Mouse (Mus musculus) megakaryocyte, embryonic 14.5 days (primary cell): ENCODE measurements around the gene Actb. TPM values are rescaled to one million over a fixed set of nuclear protein-coding genes. Genes with fewer than 3 reads are reported as not detected.

Experiments used
- H3K27me3 ChIP-seq: replicated peaks from 2 replicates; pipeline ENCODE3; 2012; ENCODE audit warnings: inconsistent platforms
- H3K36me3 ChIP-seq: replicated peaks from 2 replicates; pipeline ENCODE3; 2012; ENCODE audit warnings: low read length, inconsistent platforms, mixed read lengths
- H3K4me1 ChIP-seq: 2 replicates; pipeline ENCODE4 v1.6.1; 2012; ENCODE audit warnings: inconsistent platforms
- H3K4me3 ChIP-seq: replicated peaks from 2 replicates; pipeline ENCODE3; 2012; ENCODE audit warnings: moderate library complexity, mild to moderate bottlenecking, inconsistent platforms
- H3K9me3 ChIP-seq: 2 replicates; pipeline ENCODE4 v1.6.1; 2012; ENCODE audit warnings: inconsistent platforms
- FLI1 ChIP-seq: IDR thresholded peaks from 2 replicates; pipeline ENCODE4 v1.6.1; 2012; ENCODE audit warnings: low read length, inconsistent platforms, mixed read lengths
- GATA1 ChIP-seq: IDR thresholded peaks from 3 replicates; pipeline ENCODE4 v1.6.1; 2012; ENCODE audit warnings: mixed read lengths, low read length, inconsistent platforms, borderline replicate concordance
- polyA plus RNA-seq: library from polyadenylated mRNA; stranded (reverse); fragments of >175 nt; gene quantifications from 2 replicates; pipeline ENCODE4 v1.2.3, GENCODE M21; 2012; ENCODE audit warnings: low replicate concordance; ENCODE audit not compliant: insufficient read depth

The Actb gene
- polyA plus RNA-seq, 1 experiment: 9,487 TPM

DNA sequence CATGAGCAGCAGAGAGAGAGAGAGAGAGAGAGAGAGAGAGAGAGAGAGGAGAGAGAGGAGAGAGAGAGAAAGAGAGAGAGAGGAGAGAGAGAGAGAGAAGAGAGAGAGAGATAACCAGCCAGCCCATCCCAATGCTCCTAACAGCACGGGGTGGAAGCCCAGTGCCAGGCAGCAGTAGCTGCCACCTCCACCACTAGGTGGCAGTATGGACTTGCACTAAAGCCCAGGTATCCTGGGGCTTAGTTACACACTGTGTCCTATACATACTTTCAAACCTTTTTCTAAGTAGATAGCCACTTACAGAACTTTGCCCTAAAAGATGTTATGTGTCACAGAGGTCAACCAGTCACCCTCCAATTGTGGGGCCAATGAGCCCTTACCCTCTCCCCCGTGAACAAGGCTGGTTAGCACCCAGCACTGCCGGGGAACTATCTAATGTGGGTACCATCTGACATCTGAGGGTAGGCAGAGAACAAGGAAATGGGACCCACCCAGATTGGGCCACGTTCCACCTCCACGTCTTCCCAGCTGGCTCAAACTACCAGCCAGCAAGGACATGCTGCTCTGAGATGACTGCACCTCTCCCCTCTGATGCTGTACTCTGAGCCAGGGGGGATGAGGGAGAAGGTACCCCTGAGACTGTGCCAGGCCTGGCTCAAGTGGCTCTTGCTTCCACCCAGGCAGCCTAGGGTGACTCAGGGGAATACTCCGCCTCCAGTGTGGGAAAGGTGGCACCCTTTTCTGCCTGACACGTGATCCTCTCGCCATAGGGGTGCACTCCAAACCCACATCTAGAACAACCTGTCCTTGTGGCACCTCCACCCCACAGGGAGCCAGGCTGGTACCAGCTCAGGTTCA, 27.0 kb downstream of the Actb start:
- Histone ChIP-seq H3K36me3 (peaks cover 76% of the 10 kb centered on the region), H3K27me3 (no peaks in the 10 kb centered on the region)

GRCm38 (mm10) chr5:142878570-142878969, 28.0 kb downstream of the Actb start:
- peaks cover 50% of the 10 kb centered on the region for H3K4me1 ChIP-seq
- H3K4me3 ChIP-seq: no peak overlapping the region
- TF ChIP-seq GATA1 (no peak), FLI1 (no peak)
- peaks cover 76% of the 10 kb centered on the region for H3K36me3 ChIP-seq
- H3K9me3 ChIP-seq: no peaks in the 10 kb centered on the region
- H3K27me3 ChIP-seq: no peaks in the 10 kb centered on the region

More for the DNA sequence above, 27.0 kb downstream of the Actb start:
- Histone ChIP-seq H3K4me3 (peak overlapping the region; percentile 1), H3K4me1 (peaks cover 50% of the 10 kb centered on the region), H3K9me3 (no peaks in the 10 kb centered on the region)
- TF ChIP-seq FLI1 (no peak), GATA1 (no peak)

DNA sequence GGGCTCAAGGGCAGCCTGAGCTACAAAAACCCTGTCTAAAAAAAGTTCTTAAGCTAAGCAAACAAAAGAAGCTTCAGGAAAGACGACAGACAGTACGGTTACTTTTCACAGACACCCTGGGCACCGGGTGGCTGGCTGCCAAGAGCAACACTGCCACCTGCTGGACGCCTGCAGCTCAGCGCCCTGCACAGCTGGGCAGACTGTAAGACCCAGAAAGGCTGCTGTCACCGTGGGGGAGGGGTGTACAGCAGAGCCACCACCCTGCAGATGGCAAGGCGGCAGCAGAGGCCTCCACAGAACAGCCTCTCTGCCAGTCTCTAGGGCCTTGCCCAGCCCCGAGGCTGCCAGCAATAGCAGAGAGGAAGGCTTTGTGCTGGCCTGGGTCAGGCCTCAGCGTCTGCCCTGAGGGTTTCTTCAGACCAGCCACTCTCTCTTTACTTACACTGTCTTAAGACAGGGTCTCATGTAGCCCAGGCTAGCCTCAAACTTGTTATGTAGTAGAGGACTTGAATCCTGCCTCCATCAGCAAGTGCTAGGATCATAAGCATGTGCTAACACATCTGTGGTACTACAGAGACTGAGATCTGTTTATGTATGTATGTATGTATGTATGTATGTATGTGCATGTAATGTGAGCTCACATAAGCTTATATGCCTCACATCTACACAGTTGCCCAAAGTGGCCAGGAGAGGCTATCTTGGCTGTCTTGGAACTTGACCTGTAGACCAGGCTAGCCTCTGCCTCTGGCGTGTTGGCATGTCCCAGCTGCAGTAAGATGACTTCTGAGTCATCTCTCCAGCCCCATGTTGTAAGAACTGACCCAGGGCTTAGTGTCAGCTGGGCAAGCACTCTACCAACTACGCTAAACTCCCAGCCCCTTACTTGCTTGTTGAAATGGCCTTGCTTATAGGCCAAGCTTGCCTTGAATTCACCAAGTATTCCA, 28.9 kb downstream of the Actb start:
- Histone ChIP-seq H3K4me1 (peaks cover 49% of the 10 kb centered on the region), H3K4me3 (no peak overlapping the region), H3K9me3 (no peaks in the 10 kb centered on the region), H3K27me3 (no peaks in the 10 kb centered on the region), H3K36me3 (peaks cover 78% of the 10 kb centered on the region)
- TF ChIP-seq GATA1: no peak
- no peak for TF ChIP-seq FLI1

DNA sequence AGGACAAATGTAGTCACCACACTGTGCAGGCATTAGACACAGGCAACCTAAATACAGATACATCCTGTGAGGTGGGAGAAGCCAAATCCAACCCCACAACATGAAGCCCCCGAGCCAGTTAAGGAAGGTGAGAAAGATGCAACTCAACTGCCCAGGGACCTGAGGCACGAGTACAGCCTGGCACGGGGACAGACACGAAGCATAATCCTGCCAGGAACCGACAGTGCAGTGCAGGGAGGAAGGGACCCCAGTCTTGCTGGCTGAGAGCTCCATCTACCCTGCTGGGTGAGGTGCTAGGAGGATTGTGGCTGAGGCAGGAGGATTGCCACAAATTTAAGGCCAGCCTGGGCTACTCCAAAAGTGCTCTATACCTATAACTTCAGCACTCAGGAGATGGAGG, 29.7 kb downstream of the Actb start:
- Histone ChIP-seq H3K36me3 (peaks cover 78% of the 10 kb centered on the region), H3K4me1 (peaks cover 42% of the 10 kb centered on the region), H3K4me3 (no peak overlapping the region), H3K9me3 (no peaks in the 10 kb centered on the region), H3K27me3 (no peaks in the 10 kb centered on the region)
- TF ChIP-seq GATA1 (no peak), FLI1 (no peak)

DNA sequence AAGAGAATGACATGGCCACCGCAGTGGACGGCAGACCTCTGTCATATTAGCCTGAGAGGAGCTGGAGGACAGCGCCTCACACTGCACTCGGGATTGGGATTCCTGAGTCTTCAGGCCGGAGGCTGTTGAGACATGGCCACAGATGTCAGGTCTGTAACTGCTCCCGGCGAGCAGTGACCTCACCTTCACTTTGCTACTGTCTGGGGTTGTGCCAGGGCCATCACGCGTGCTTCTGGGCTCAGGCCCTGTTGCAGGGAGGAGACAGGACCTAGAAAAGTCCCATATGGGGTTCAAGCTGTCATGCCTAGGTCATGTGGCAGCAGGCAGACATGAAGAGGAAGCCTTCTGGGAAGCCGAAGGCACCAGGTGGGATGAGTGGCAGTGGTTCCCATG, 31.0 kb downstream of the Actb start:
- Histone ChIP-seq H3K4me3 (no peak overlapping the region), H3K4me1 (peaks cover 28% of the 10 kb centered on the region), H3K36me3 (peaks cover 86% of the 10 kb centered on the region), H3K27me3 (no peaks in the 10 kb centered on the region), H3K9me3 (no peaks in the 10 kb centered on the region)
- no peak for TF ChIP-seq FLI1
- no peak for TF ChIP-seq GATA1

DNA sequence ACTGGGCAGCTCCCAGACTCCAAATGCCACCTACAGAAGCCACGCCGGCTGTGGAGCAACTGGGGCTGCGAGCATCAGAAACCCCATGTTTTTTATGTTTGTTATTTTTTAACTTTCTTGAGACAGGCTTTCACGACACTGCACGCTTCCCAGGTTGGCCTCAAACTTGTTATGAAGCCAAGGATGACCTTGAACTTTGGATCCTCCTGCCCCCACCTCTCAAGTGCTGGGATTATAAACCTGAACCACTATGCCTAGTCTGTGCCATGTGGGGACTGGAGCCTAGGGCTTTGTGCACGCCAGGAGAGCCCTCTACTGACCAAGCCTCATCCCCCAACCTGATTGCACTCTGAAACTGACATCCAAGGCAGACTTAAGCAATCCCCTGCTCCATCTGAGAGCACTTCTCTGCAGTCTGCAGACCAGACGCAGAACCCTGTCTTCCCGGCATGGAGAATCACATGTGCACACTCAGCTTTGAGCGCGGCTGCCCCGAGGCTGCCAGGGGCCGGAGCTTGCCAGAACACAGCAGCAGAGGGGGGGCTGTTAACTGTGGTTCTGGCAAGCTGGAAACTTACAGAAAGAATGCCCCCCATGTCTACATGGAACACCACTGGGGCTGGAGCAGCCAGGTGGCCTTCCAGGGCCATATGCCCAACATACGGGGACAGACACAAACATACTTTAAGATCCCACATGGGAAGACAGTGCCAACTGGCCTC, 31.6 kb downstream of the Actb start:
- TF ChIP-seq FLI1 (no peak), GATA1 (no peak)
- Histone ChIP-seq H3K36me3 (peaks cover 84% of the 10 kb centered on the region), H3K27me3 (no peaks in the 10 kb centered on the region), H3K4me3 (no peak overlapping the region), H3K4me1 (peaks cover 23% of the 10 kb centered on the region), H3K9me3 (no peaks in the 10 kb centered on the region)

DNA sequence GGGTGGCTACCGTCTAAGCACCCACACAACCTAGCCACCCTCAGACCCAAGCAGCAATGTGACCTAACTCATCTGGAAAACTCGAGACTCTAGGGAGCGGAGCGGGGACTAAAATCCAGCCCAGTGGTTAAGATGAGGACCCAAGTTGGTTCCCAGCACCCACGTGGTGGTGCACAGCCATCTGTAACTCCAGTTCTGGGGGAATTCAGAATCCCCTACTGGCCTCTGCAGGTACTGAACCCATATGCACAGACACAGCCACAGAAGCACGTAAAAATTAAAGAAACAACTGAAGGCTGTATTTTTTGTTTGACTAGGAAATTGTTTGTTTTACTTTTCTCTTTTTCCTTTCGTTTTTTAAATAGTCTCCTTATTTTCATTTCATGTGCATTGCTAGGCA, 32.8 kb downstream of the Actb start:
- Histone ChIP-seq H3K4me1 (peaks cover 11% of the 10 kb centered on the region), H3K9me3 (no peaks in the 10 kb centered on the region), H3K27me3 (no peaks in the 10 kb centered on the region), H3K36me3 (peaks cover 93% of the 10 kb centered on the region), H3K4me3 (no peak overlapping the region)
- TF ChIP-seq GATA1 (no peak), FLI1 (no peak)

- H3K9me3 ChIP-seq: no peaks in the 10 kb centered on the region
- H3K27me3 ChIP-seq: no peaks in the 10 kb centered on the region
- TF ChIP-seq FLI1 (no peak), GATA1 (no peak)
- no peaks in the 10 kb centered on the region; the same call in 1 of the 2 replicates for H3K4me1 ChIP-seq
- H3K4me3 ChIP-seq: no peak overlapping the region
- H3K36me3 ChIP-seq: peaks cover 91% of the 10 kb centered on the region
Measured at GRCm38 (mm10) chr5:142871765-142872164, 34.8 kb downstream of the Actb start.

- Histone ChIP-seq H3K4me3 (no peak overlapping the region), H3K27me3 (no peaks in the 10 kb centered on the region), H3K9me3 (no peaks in the 10 kb centered on the region), H3K4me1 (no peaks in the 10 kb centered on the region), H3K36me3 (peaks cover 73% of the 10 kb centered on the region)
- no peak for TF ChIP-seq FLI1
- no peak for TF ChIP-seq GATA1
Measured at GRCm38 (mm10) chr5:142869463-142869862, 37.1 kb downstream of the Actb start.
